Mouse (Mus musculus) T-helper 2 cell (primary cell): Measurements from ENCODE around the gene Wdr13.
"Not testable (repeated sequence)": the region's sequence is repeated elsewhere in the genome, so short reads cannot be mapped to it uniquely, and the experiment has no call there.

ENCODE experiments used
- in situ Hi-C: fragments of 300-600 bp; cut with MboI, MseI; formaldehyde crosslinking; loops from one replicate; pipeline ENCODE4 v1.15.1; 2025; ENCODE audit warnings: high pct_unique_total_duplicates

Gene Wdr13

DNA sequence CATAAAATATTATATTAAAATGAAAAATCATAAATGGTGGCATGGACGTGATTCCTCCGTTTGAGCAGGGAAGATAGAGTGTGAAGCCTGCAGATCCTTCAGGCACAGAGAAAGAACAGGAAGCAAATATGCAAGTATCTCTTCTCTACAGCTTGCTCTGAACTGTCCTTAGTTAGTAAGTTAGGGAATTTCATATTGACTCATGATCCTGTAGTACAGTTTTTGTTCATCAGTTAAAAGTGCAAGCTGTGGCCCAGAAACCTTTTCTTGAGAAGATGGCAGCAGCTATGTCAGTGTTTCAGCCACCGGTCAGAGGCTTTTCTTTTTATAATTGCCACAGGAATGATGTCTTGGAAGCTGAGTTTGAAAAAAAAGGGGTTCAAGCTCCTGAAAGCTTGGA lies 27.7 kb downstream of the Wdr13 start:
- in situ Hi-C loops, result no loop called here

DNA sequence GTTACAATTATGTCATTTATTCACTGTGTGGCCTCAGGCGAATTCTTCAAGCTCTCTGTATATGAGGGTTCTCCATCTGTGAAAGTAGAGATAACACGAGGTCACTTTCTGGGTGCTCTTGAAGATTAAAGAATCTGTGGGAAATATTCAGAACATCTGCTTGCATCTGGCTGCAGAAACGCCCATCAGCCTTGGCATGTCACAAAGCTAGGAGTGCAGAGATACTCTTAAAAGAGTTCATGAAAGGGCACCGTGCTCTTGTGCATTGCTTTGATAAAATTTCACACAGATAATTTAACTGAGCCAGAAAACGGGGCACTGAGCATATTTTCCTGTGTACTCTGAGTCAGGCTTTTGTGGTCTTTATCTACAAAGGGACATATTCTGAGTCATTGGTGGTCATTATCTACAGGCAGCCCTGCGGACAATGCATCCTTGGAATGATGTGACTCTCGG lies 30.5 kb downstream of the Wdr13 start:
- in situ Hi-C loops, result no loop called here

DNA sequence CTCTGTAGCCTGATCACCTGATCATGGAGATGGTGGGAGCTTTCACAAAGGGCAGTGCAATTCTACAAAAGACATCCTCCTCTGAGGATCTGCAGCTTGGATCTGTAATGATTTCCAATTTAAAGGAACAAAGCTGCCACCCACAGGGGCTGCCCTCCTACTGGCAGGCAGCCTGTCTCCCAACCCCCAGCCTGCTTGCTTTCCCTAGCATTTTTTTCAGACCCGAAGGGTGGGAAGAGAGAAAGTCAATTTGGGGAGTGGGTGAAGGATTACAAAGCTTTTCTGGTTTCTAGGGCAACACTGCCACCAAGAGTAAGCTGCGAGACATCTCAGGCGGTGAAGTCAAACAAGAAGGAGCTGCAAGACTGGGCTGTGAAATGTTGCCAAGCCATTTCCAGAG lies 31.7 kb downstream of the Wdr13 start:
- in situ Hi-C loops, result no loop called here

DNA sequence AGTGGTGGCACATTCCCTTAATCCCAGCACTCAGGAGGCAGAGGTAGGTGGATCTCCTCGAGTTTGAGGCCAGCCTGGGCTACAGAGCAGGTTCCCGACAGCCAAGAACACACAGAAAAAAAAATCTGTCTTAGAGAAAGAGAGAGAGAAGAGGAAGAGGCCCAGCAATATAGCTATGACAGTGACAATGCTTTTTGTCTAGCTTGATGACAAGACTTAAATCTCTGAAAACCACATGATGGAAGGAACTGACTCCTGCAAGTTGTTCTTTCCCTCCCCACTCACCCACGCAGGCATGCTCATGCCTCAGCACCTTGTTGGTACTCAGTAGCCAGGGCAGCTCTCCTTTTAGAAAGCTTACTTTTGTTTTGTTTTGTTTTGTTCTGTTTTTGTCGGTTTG lies 33.3 kb downstream of the Wdr13 start:
- in situ Hi-C loops, result no loop called here

DNA sequence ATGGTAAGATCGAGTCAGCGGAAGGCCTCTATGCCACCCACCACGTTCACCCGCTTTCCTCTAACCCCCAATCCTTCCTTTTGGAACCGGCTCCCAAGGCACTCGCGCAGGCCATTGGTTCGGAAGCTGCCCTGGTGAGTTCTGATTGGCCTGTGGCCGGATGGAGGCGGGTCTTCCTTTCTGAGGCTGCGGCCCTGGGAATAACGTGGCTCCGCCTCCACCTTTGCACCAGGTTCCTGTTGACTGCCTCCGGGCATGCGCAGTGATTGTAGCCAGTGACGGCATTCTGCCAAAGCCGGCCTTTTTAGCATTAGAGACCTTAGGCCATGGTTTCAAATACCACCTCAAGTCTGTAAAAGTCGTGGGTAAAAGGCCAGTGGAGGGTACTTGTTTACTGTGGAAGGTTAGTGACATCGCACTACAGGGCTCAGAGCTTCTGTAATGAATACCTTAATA lies 35.9 kb downstream of the Wdr13 start:
- in situ Hi-C loops, result no loop called here

DNA sequence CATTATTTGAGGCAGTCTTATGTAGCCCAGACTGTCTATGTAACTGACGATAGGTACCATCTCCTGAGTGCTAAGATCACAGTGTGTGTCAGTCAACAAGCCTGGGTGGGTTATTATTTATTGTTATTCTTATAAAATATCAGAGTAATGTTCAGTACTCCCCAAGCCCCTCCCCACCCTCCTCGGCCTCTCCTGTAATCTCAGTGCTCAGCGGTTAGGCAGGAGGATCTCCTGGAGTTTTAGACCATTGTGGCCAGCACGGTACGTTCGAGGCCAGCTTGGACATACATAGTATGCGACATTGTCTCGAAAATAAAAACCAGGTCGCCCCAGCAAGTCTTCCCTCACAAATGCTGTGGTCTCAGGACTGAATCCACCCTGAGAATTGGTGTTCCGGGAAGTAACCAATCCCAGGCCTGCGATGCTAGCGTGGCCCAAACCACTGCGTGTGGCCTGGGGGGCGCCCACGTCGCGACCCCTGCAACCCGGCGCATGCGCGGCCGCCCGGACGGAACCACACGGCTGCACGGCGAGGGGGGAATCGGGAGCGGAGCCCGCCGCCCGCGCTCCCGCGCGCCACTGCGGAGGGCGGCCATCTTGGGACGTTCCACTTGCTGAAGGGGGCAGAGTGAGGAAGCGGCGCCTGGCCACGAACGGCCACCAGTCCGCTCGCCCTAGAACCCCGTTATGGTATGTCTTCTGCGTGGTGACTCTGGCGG lies 36.5 kb downstream of the Wdr13 start:
- in situ Hi-C loops, result not testable (repeated sequence)

DNA sequence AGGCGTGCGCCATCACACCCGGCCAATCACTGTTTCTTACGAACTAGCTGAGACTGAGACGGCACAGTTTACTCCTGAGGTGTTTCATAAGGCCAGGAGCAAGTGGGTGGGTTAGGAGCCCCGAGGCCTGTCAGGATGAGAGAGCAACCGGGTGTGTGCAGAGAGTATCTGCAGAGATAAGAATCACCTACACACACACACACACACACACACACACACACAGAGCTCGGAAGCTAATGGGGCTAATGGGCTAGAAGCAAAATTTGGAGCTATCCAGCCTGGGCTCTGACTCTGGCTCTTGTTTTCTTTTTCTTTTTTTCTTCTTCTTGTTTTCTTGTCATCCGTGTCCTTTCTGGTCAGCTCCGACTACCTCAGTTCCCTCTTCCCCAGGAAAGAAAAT lies 37.1 kb downstream of the Wdr13 start:
- in situ Hi-C loops, result no loop called here

DNA sequence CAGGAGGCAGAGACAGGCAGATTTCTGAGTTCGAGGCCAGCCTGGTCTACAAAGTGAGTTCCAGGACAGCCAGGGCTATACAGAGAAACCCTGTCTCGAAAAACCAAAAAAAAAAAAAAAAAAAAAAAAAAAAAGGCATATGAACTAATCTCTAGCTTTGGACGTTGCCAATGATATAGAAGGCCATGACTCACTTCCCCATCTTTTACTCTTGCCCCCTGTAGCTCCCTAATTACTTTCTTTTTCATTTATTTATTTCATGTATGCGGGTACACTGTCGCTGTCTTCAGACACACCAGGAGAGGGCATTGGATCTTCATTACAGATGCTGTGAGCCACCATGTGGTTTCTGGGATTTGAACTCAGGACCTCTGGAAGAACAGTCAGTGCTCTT lies 41.7 kb downstream of the Wdr13 start:
- in situ Hi-C loops, result not testable (repeated sequence)

DNA sequence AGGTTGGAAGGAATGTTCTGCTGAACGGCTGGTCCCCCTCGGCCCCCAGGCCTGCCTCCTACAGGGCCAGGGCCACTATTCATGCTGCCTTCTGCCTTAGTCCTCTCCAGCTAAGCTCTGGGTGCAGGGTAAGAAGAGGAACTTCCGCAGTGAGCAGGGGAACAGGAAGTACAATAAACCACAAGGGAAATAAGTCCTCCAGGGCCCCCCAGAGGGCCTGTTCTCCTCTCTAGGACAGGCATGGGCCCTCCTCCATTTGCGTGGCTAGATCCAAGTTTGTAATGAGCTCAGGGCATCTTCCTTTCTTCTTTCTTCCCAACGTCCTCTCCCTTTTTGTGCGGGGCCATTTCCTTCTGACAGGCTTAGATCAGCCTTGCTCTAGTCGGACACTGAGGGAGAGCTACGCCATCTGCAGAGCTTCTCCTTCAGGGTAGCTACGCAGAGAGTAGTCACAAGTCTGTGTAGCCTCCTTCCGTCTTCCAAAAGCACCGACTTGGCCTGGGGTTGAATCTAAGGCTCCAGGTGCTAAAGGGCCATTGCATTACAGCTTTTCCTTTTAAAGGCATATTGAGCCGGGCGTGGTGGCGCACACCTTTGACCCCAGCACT lies 42.2 kb downstream of the Wdr13 start, which contains the start of gene Was:
Gene Was (minus strand): TSS at position 153 of the 608 bp plus-strand sequence.
- in situ Hi-C loops, result no loop called here

DNA sequence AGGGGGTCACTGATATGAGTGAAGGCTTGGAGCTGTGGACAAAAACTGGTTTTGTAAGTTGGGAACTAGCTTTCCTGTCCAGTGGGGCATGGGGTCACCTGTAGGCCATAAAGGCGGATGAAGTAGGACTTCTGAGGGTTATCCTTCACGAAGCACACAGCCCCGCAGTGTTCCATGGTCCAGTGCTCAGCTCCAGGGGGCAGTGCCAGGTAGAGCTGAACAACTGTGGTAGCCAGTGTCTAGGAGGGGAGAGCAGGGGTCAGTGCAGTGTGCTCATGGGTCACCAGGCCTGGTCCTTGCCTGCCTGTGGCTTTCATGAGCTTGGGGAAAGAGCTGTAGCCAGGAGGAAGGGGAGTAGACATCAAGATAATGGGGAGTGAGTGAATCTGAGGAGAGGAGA lies 42.9 kb downstream of the Wdr13 start:
- in situ Hi-C loops, result no loop called here

DNA sequence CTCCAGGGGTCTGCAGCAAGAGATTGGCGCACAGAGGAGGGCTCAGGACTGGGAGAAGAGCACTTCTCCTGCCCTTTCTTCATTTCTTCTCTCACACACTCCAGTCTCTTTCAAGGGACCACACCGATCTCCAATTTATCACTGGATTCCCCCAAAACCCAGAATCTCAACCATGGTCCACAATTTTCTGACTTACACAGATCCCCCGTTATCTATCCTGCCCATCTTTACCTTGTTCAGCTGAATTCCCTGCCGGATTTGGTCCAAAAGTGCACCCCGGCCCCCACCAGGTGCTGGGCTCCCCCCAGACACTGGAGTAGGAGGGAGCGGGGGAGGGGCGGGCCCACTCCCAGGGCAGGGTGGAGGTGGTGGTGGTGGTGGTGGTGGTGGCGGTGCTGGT lies 47.1 kb downstream of the Wdr13 start:
- in situ Hi-C loops, result no loop called here

DNA sequence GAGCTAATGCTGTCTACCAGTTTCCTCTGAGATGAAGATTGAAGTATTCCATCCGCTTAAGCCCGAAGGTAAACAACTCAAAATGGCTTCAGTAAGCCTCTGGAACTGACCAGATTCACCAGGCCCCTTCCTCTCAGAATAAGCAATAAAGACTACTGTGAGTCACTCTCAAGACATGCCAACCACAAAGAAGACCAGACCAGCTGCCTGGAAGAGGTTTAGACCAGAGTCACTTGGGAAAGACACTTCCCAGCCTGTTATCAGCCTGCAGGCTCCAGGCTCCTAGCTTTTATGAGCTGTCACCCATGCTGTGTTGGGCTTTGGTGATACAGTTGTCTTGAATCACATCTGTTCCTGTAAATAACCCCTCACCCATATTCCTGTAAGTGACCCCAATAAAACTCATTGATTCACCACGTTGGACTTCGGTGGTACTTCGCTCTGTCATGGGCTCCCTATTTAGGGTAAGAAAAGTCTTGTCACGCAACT lies 47.9 kb downstream of the Wdr13 start:
- in situ Hi-C loops, result no loop called here

DNA sequence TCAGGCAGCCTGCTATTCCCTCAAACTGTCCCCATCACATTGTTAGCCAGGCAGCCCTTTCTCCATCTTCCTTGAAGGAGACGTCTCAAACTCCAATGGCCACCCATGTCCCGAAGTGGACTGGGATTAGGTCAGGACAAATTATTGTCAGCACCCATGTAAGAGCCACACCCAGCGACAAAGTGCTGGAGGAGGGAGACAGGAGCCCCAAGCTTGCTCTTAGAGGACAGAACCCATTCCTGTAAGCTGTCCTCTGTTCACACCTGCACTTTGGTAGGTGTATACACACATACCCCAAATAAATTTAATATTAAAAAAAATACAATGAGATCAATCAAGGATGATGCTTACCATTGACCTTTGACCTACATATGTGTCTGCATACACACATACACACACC lies 57.6 kb downstream of the Wdr13 start:
- in situ Hi-C loops, result no loop called here

DNA sequence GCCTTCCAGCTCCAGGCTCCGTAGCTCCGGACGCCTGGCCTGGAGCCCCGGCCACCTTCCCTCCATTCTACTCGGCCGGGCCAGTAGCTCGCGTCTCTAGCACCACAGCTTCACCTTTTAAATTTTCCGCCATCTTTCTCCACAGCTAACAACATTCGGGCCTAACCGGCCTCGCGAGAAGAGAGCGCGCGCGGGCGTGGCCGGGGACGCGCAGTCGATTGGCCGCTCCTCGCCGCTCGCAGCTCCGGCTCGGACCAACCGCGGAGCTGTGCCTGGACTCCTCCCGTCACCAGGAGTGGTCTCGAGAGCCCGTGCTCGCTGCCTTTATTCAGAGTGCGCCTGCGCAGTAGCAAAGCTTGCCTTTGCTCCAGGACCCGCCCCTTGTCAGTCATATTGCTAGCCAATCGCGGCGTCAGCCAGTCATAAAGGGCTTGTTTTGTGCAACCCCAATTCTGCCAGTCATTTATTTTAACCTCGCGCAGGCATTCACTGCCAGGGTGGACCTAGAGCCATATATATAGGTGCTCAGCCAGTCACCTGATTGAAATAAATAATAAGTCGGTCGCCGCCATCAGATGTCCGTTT lies 58.2 kb downstream of the Wdr13 start, which contains the start of gene Suv39h1:
Gene Suv39h1 (minus strand): TSS at position 331 of the 585 bp plus-strand sequence.
- in situ Hi-C loops, result no loop called here

DNA sequence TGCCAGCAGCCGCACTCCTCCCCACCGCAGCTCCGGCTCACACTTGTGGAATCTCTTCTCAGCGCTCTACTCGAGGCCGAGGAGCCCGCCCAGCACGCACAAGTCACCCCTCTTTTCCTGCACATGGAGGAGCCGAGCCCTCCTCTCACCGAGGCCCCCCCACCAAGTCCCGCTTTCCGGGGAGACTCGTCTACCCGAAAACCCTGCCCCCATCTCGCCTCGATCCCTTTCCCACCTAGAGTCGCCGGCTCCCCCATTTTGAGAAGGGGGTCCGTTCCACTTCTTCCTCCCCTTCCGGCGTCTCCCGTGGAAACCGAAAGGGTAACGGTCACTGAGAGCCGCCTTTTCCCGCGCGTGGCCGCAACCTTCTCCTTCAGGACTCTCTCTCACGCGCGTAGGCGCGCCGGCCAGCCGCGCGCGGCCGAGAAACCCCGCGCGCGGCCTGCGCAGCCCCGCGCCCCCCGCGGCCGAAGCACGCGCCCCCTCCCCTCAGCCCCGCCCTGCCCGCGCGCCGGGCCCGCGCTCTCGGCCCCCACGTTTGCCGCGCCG lies 58.7 kb downstream of the Wdr13 start:
- in situ Hi-C loops, result no loop called here
